ENCODE assay signal across 10 mouse cellular contexts in the genomic region with DNA sequence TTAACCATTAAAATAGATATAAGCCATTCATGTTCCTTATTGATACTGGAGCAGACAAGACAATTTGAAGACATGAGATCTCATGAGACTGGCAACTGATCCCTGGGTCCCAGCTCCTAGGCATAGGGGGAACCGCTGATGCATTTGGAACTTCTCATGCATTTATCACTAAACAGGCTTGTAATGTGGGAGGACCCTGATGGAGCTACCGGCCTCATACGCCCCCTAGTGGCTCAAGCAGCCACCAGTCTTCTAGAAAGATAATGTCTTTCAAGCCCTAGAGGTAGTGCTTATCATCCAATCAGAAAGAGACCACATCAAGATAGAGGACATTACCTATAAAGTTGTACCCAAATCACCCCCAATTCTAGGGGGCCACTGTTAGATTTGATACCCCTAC.
DNase-seq lines count a peak whose midpoint lies in the region; ATAC-seq lines count a peak whose summit lies in the region.
"Had no signal": no experiment of that assay in that cellular context is flagged by ENCODE, and none has a peak within 500 bp of the region (broad histone marks: within the 10 kb centered on the region; RNA-seq: fewer than 3 reads in every experiment).

No protein-coding gene starts in this region.

- no peaks in the 10 kb centered on the region for H3K9me3 ChIP-seq in midbrain, embryonic 10.5 days (replicated peaks)
- no peaks in the 10 kb centered on the region for H3K9me3 ChIP-seq in midbrain, embryonic 16.5 days (replicated peaks; ENCODE audit: control insufficient read depth, low read length, poor library complexity, severe bottlenecking)
- H3K9me3 ChIP-seq: midbrain, embryonic 12.5 days had no signal

- intact Hi-C loops in heart, postnatal 10 days (cut with DNase I): loop anchor here (2.0 to 10.0 kb wide), 3 partner anchors 218 to 1093 kb away; no protein-coding TSS in a partner anchor

- no peak overlapping the region for H3K4me3 ChIP-seq in midbrain, embryonic 10.5 days
- H3K4me3 ChIP-seq in midbrain, embryonic 16.5 days (ENCODE audit: low read depth, low read length): no peak overlapping the region
- H3K4me3 ChIP-seq: erythroblast, embryonic 14.5 days; midbrain, embryonic 12.5 days had no signal

- WGBS in midbrain, embryonic 10.5 days: 19% methylated on average over 3 of the region's 3 CpGs
- 7% methylated on average over 3 of the region's 3 CpGs for WGBS in midbrain, embryonic 16.5 days

- no peaks in the 10 kb centered on the region for H3K36me3 ChIP-seq in midbrain, embryonic 10.5 days
- H3K36me3 ChIP-seq in midbrain, embryonic 16.5 days (ENCODE audit: control insufficient read depth, insufficient read depth, low read length): no peaks in the 10 kb centered on the region
- H3K36me3 ChIP-seq: midbrain, embryonic 12.5 days had no signal

- no peaks in the 10 kb centered on the region for H3K4me1 ChIP-seq in midbrain, embryonic 10.5 days
- no peaks in the 10 kb centered on the region for H3K4me1 ChIP-seq in midbrain, embryonic 16.5 days (ENCODE audit: control insufficient read depth, insufficient read depth, low read length)
- H3K4me1 ChIP-seq: midbrain, embryonic 12.5 days had no signal

- peaks cover 92% of the 10 kb centered on the region for H3K27me3 ChIP-seq in midbrain, embryonic 10.5 days (ENCODE audit: low read depth, poor library complexity, severe bottlenecking)
- H3K27me3 ChIP-seq in midbrain, embryonic 16.5 days (ENCODE audit: control insufficient read depth, insufficient read depth, low read depth, low read length): peaks cover 18% of the 10 kb centered on the region

- no peak overlapping the region for H3K4me2 ChIP-seq in midbrain, embryonic 16.5 days (ENCODE audit: low read length)
- H3K4me2 ChIP-seq: midbrain, embryonic 12.5 days had no signal

- no peak overlapping the region for H3K9ac ChIP-seq in midbrain, embryonic 16.5 days (ENCODE audit: low read depth, low read length)
- H3K9ac ChIP-seq: midbrain, embryonic 12.5 days had no signal

- DNase-seq in midbrain, embryonic 10.5 days (ENCODE audit: low spot score): peak; percentile 49
- peak; percentile 50 for DNase-seq in R1 (ENCODE audit: low read depth, low spot score)
- DNase-seq in cerebellum, postnatal 36 days: peak; percentile 26 to 33
- DNase-seq in heart, postnatal 10 days: peak; percentile 13 to 45
- DNase-seq in left cerebral cortex, adult 18-20 months (ENCODE audit: low spot score in 2 of 2): peak; percentile 38 to 45
- peak; percentile 50 for DNase-seq in mesoderm, embryonic 11.5 days (ENCODE audit: low read depth, low spot score)
- peak; percentile 32 to 35 for DNase-seq in thymus, postnatal 36 days

- no peak overlapping the region for H3K27ac ChIP-seq in midbrain, embryonic 10.5 days (replicated peaks)
- no peak overlapping the region for H3K27ac ChIP-seq in midbrain, embryonic 16.5 days (ENCODE audit: low read length)
- H3K27ac ChIP-seq: midbrain, embryonic 12.5 days had no signal

- no peak for ATAC-seq in midbrain, embryonic 16.5 days
